Mouse (Mus musculus) cerebellum, postnatal 25 days (tissue): ENCODE results near the gene Rab5if.
"Not testable (repeated sequence)": the region's sequence is repeated elsewhere in the genome, so short reads cannot be mapped to it uniquely, and the experiment has no call there.

Experiments
- DNase-seq, 2 experiments: peaks; one replicate each; pipeline ENCODE4 v3.0.0; 2021; ENCODE audit warnings: mixed read lengths in 2 of 2

The Rab5if gene

DNA sequence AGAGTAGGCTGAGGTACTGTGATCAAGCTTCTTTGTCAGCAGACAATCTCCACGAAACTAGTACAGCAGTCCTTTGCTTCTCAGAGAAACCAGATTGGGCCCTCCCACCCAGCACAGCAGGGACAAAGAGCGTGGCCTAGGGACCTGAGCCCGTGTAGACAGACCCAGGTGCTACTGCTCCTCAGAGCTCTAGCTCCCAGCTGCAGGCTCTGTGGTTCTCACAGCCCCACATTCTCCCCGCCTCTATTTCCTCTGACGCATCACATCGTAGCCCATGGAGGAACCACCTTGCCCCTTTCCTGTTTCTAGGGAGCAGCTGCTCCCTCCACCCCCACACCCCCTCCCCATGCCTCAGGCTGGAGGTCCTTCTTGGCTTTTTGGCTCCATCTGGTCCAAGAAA lies 24.1 kb downstream of the Rab5if start, which contains the start of gene Sla2:
Gene Sla2, minus strand, starts transcription at position 176 of the 400 bp plus-strand sequence.
- no peak for DNase-seq

DNA sequence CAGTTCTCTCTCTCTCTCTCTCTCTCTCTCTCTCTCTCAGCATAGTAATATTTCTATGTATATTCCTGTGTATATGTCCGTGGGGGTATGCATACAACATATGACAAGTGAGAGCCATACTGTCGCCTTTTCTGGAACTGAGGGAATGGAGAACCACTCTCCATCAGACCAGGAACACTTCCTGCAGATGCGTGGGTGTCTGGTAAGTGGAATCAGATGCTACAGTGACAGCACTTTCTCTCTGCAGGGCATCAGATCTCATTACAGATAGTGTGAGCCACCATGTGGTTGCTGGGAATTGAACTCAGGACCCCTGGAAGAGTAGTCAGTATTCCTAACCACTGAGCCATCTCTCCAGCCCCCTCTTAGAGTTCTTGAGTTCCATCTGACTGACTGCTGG lies 25.6 kb downstream of the Rab5if start:
- DNase-seq, result no peak

- no peak for DNase-seq
Measured at GRCm38 (mm10) chr2:156892240-156892639, 29.3 kb downstream of the Rab5if start.

DNA sequence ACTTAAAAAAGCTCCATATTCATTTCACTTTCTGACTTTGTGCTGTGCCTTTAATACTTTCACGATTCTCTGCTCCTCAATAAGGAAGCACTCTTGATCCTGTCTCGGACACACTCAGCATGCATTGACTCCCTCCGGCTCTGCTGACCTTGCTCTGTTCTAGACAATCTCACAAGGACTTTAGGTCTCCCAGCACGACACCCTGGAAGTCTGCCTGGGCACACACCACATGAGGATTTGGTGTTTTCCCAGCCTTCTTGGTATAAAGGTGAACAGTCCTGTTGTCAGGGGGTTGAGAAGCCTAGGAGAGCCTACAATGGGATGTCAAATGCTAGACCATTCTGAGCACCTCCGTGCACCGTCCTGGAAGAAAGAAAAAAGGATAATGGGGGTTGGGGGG lies 29.9 kb downstream of the Rab5if start:
- DNase-seq, result no peak

DNA sequence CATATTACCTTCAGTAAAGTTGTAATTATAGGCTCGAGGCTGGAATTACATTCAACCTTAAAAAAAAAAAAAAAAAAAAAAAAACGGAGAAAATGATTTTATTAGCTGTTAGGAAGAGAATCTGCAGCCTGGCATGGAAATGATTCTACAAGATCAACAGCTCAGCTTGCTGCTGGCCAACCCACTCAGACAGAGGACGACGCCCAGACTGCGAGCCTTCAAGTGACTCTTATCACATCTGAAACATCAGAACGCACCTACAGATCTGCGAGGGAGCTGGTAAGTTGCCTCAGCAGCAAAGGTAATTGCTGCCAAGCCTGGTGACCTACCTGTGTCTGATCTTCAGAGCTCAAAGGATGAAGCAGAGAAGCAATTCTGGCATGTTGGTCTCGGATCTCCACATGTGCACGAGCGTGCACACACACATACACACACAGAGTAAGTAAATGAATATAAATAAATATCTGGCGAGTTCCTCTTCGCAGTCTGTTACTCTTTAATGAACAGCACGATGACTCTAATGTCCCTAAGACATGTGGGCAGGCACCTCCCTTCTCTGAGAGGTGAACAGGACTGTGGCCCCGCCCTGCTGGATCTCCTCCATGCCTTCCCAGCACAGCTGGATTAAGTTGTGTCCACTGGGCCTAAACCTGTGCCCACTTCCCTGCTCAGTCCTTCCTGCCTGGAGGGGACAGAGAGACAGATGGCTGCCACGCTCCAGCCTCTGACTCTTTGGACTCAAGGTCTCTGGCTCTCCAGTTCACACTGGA lies 31.8 kb downstream of the Rab5if start:
- DNase-seq, result no peak

DNA sequence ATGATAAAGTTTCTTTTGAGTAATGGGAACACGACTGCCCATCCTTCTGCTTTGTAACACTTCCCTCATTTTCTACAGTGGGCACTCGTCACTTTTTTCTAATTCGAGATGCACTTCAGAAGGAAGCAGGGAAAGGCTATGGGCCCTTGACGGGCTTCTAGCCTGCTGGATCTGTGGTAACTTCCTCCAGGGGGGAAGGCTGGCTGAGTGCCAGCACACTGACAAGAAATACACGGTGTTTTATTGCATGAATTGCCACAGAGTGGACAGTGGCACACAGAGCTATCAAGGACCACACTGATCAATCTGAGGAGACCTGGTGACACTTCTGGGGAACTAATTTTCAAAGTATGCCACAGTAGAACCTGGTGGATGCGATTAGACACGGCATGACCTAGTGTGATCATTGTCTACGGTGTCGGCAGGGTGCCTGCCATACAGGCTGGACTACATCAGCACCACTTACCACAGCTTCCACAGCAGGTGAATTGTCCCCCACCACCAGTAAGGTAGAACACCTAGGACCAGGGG lies 33.5 kb downstream of the Rab5if start:
- DNase-seq, result no peak

GRCm38 (mm10) chr2:156897034-156897433 lies 34.1 kb downstream of the Rab5if start:
- DNase-seq, result no peak

- DNase-seq, result no peak
Measured at GRCm38 (mm10) chr2:156898374-156898773, 35.4 kb downstream of the Rab5if start.

DNA sequence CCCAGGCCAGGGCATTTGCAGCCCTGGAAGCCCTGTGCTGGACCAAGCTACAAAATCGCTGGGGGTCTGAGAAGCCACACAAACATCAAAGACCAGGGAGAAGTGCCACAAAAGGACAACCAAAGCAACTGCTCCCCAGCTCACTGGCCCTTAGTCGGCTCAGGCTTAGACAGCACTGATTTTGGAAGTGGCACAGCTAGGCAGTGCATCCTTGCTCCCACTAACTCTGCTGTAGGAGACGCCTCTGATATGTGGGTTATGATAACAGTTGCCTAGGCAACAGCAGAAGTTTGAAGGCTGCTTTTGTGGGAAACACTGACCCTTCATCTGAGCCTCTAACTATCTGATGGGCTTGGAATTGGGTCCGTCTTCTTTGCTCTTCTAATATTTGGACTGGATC lies 36.3 kb downstream of the Rab5if start:
- DNase-seq, result no peak

- no peak for DNase-seq
Measured at GRCm38 (mm10) chr2:156901344-156901743, 38.4 kb downstream of the Rab5if start.

GRCm38 (mm10) chr2:156901883-156902282 lies 39.0 kb downstream of the Rab5if start:
- no peak for DNase-seq

GRCm38 (mm10) chr2:156902411-156902810 lies 39.5 kb downstream of the Rab5if start:
- not testable (repeated sequence) for DNase-seq

DNA sequence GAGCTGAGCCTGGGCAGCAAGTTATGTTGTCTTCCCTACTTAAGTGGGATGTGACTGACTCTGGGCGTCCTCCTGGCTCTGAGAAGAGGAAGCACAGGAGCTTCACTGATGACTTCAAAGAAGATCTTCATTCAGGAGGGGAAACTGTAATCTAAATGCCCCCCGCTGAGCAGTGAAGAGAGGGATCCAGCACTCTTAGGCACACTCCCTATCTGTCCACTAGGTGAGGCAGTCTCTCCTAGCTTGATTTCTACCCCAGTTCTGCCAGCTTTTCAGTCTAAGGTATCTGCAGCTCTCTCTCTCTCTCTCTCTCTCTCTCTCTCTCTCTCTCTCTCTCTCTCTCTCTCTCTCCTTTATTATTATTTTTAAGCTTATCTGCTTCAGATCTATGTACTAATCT lies 40.4 kb downstream of the Rab5if start:
- DNase-seq, result peak in 1 of 2 experiments; percentile 53

DNA sequence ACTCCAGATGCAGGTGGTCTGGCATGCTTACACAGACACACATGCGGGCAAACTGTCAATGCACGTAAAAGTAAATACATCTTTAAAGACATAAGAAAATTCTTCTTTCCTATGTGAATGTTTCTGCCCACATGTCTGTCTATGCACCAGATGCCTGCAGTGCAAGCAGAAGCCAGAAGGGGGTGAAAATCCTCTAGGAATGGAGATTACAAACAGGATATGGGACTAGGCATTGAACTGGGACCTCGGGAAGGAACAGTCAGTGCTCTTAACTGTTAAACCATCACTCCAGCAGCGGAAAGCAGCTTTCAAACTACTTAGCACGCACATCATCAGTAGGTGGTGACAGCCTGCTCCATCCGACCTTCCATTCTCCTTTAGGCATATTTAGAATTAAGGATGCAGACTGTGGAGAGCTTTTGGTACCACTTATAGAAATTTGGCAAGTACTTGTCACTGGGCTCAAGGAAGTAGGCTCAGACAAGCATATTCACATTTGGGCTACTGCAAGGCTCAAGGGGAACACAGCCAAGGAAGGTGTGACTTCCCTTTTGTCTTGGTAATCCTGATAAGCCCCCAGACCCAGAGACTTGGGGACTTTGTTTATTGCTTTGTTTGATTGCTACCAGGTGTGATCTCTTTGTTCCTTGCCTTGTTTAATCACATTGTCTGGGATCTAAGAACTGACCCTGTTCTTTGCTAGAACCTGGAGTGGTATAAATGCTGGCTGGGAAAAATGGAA lies 42.2 kb downstream of the Rab5if start:
- DNase-seq, result peak; percentile 80 to 88

GRCm38 (mm10) chr2:156905931-156906330 lies 43.0 kb downstream of the Rab5if start:
- peak; percentile 80 to 81 for DNase-seq

DNA sequence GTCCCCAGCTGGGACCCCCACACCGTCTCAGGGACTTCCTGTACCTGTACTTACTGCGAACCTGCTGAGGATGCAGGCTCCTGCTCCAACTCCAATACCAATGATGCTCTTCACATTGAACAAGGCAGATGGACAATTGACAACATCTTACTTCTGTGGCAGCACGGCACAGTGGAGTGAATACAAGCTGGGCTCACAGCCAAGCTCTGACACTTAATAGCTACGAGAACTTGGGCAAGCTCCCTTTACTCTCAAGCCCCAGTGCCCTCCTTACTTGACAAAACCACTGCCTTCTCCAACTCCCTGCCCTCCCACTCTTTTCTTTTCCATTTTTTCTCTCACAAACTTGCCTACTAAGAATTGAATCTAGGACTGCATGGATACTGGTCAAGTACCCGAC lies 50.3 kb downstream of the Rab5if start:
- DNase-seq, result no peak

- DNase-seq, result no peak
Measured at GRCm38 (mm10) chr2:156915559-156915958, 52.6 kb downstream of the Rab5if start.

GRCm38 (mm10) chr2:156916419-156917125 lies 53.6 kb downstream of the Rab5if start:
- peak; percentile 38 to 55 for DNase-seq

DNA sequence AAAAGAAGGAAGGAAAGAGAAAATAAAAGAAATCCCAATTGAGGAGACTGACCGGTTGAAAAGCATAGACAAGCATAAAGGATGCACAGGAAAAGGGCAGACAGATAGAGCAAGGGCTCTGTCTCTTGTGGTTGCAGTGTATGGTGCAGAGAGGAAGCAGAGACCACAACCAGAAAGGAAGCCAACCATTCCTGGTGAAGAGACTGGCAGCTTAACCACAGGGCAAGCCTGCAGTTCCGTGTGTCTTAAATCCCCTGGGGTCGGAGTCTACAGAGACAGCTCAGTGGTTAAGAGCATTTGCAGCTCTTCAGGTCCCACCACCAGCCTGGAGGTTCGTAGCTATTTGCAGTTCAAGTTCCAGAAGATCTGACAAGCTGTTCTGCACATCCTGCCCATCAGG lies 55.6 kb downstream of the Rab5if start:
- no peak for DNase-seq

- DNase-seq, result not testable (repeated sequence)
Measured at GRCm38 (mm10) chr2:156919191-156919590, 56.3 kb downstream of the Rab5if start.

DNA sequence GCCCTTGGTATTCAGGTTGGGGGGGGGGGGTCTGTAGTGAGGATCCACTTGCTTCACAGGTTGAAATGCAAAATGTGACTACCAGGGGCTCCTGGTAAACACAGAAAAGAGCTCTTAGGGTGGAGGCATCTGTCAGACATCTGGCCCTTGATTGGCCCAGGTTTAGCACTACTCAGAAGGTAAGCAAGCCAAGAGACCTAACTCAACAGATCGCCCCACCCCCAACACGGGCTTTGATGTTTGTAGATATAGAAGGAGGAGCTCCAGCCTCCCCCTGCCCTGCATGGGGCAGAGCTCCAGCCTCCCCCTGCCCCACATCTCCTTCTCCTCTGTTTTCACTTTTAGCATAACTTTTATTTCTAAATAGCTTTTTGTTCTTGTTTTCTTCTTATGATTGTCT lies 56.9 kb downstream of the Rab5if start:
- no peak for DNase-seq

DNA sequence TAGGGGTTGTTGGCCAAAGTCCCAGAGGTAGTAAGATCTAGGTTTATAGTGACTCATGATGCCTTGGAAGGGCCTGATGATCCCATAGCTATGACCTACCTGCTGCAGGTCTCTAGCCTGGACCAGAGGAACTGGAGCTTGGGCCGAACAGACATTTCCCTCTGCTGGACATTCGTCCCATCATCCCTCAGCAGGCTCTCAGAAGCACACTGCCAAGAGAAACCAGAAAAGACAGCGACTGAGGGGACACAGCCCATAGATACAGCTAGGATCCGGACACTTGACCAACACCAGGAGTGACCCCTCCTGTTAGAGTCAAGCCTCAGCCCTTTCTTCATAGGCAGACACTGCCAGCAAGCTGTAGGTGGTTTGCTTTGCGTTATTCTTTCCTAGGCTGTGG lies 60.1 kb downstream of the Rab5if start:
- peak; percentile 34 to 53 for DNase-seq
